Mouse (Mus musculus): ENCODE measurements around the gene Gm15127. TPM values are rescaled to one million over a fixed set of nuclear protein-coding genes. Genes with fewer than 3 reads are reported as not detected.
"Not testable (repeated sequence)": the region's sequence is repeated elsewhere in the genome, so short reads cannot be mapped to it uniquely, and the experiment has no call there.

Gm15127 gene
- not detected in 2 replicates for polyA plus RNA-seq (2015; fragmentation: Nextera tagmentation; extraction: Ambion mirVana)

- H3K4me3 ChIP-seq (ENCODE audit: low read length); ATAC-seq (replicated peaks; ENCODE audit: extremely low read depth, insufficient read depth, low FRiP score); H3K4me1 ChIP-seq (ENCODE audit: control insufficient read depth, insufficient read depth, low read length); H3K9ac ChIP-seq (ENCODE audit: low read length); H3K27ac ChIP-seq (ENCODE audit: low read length); H3K4me2 ChIP-seq (ENCODE audit: low read depth, low read length); H3K27me3 ChIP-seq (ENCODE audit: control insufficient read depth, insufficient read depth, low read length); H3K36me3 ChIP-seq (ENCODE audit: control insufficient read depth, insufficient read depth); H3K9me3 ChIP-seq (replicated peaks; ENCODE audit: control insufficient read depth, low read length): not testable (repeated sequence)
- WGBS: 60% methylated on average over 3 of the region's 4 CpGs
These were observed at the start of gene Gm15127 for GRCm38 (mm10) chrX:148663298-148663697. TSS of gene Gm15127 (plus strand) at chrX:148663598.

GRCm38 (mm10) chrX:148615053-148615452 lies 48.3 kb upstream of the Gm15127 start, which contains the start of gene Gm8334:
TSS of gene Gm8334 (minus strand) at chrX:148615153.
- H3K9ac ChIP-seq (ENCODE audit: low read length); ATAC-seq (replicated peaks; ENCODE audit: extremely low read depth, insufficient read depth, low FRiP score): not testable (repeated sequence)
- WGBS: 67% methylated on average over 4 of the region's 7 CpGs

GRCm38 (mm10) chrX:148676290-148676689 lies 12.9 kb downstream of the Gm15127 start:
- H3K27ac ChIP-seq (ENCODE audit: low read length); H3K27me3 ChIP-seq (ENCODE audit: control insufficient read depth, insufficient read depth, low read length); H3K9me3 ChIP-seq (replicated peaks; ENCODE audit: control insufficient read depth, low read length); H3K36me3 ChIP-seq (ENCODE audit: control insufficient read depth, insufficient read depth); ATAC-seq (replicated peaks; ENCODE audit: extremely low read depth, insufficient read depth, low FRiP score); H3K9ac ChIP-seq (ENCODE audit: low read length); H3K4me3 ChIP-seq (ENCODE audit: low read length); H3K4me1 ChIP-seq (ENCODE audit: control insufficient read depth, insufficient read depth, low read length); H3K4me2 ChIP-seq (ENCODE audit: low read depth, low read length): not testable (repeated sequence)
- WGBS: 20% methylated on average over 1 of the region's 1 CpGs

More at GRCm38 (mm10) chrX:148615053-148615452, 48.3 kb upstream of the Gm15127 start, which contains the start of gene Gm8334:
- not testable (repeated sequence) for H3K9me3 ChIP-seq (replicated peaks; ENCODE audit: control insufficient read depth, low read length); H3K4me1 ChIP-seq (ENCODE audit: control insufficient read depth, insufficient read depth, low read length); H3K36me3 ChIP-seq (ENCODE audit: control insufficient read depth, insufficient read depth); H3K4me2 ChIP-seq (ENCODE audit: low read depth, low read length); H3K4me3 ChIP-seq (ENCODE audit: low read length); H3K27me3 ChIP-seq (ENCODE audit: control insufficient read depth, insufficient read depth, low read length); H3K27ac ChIP-seq (ENCODE audit: low read length)

Other genes starting within 250 kb of the Gm15127 start
- gene Gm15114, start 174.6 kb upstream of the Gm15127 start, polyA plus RNA-seq (2015; fragmentation: Nextera tagmentation; extraction: Ambion mirVana): not detected in 2 replicates
- gene Gm8334, start 48.4 kb upstream of the Gm15127 start, polyA plus RNA-seq (2015; fragmentation: Nextera tagmentation; extraction: Ambion mirVana): not detected in 2 replicates
- gene Luzp4, start 194.0 kb downstream of the Gm15127 start, polyA plus RNA-seq (2015; fragmentation: Nextera tagmentation; extraction: Ambion mirVana): not detected in 2 replicates